7 mouse cellular contexts compared by ENCODE assay signal in the genomic region with DNA sequence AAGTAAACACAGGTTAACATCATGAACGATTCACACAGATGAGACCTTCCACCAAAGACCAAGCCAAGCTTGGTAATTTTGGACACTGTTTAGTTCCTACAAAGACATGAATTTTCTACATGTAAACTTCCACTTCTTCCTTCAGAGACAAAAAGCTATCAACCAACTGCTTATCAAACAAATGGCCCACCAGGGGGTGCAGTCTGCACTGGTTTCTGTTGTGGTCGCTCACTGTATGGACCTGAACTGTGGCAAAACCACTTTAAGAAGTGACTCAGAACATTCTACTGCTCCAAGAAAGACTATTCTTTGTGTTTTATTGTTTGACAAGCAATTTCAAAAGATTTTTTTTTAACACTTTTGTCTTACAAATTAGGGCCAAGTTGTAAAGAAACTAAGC.
DNase-seq lines count a peak whose midpoint lies in the region; ATAC-seq and TF ChIP-seq lines count a peak whose summit lies in the region.

No protein-coding gene starts in this region.

- no peak overlapping the region for H3K4me3 ChIP-seq in lung, postnatal 0 days (ENCODE audit: low read depth, low read length)

- no peak overlapping the region for H3K27ac ChIP-seq in lung, postnatal 0 days (ENCODE audit: low read length)

- TF ChIP-seq CTCF in lung, postnatal 0 days (IDR thresholded peaks at IDR 0.05) = peak; percentile 84

- no peak overlapping the region for H3K9ac ChIP-seq in lung, postnatal 0 days (replicated peaks; ENCODE audit: low read depth)

- peak; percentile 69 to 76 for DNase-seq in B cell, adult 2 months
- DNase-seq in c-Kit-positive CD71-negative TER-119-negative erythroid progenitor cells, embryonic 14.5 days (ENCODE audit: low read depth) = peak; percentile 43
- peak; percentile 37 to 72 for DNase-seq in frontal cortex, postnatal 36 days (ENCODE audit: low spot score in 2 of 2)
- DNase-seq in kidney, postnatal 4 days = peak; percentile 89 to 91
- DNase-seq in lung, postnatal 0 days (ENCODE audit: low spot score) = peak; percentile 88
- DNase-seq in spleen, postnatal 10 days (ENCODE audit: low spot score in 2 of 2) = peak; percentile 16 to 71

- H3K4me2 ChIP-seq in lung, postnatal 0 days (replicated peaks; ENCODE audit: low read depth, low read length) = no peak overlapping the region

- no peak for TF ChIP-seq EP300 in lung, postnatal 0 days (IDR thresholded peaks at IDR 0.05)

- peak; percentile 50 for ATAC-seq in CD4-positive, CD25-positive, alpha-beta regulatory T cell, adult 4 months
- peak; percentile 75 for ATAC-seq in lung, postnatal 0 days

- H3K27me3 ChIP-seq in lung, postnatal 0 days (replicated peaks; ENCODE audit: insufficient read depth, low read length) = no peaks in the 10 kb centered on the region

- no peaks in the 10 kb centered on the region; the same call in 1 of the 2 replicates for H3K4me1 ChIP-seq in lung, postnatal 0 days (ENCODE audit: insufficient read depth, low read depth, low read length)

- whole genome bisulfite sequencing in lung, postnatal 0 days = 28% methylated on average over 2 of the region's 2 CpGs

- H3K36me3 ChIP-seq in lung, postnatal 0 days (ENCODE audit: insufficient read depth, low read length) = no peaks in the 10 kb centered on the region

- H3K9me3 ChIP-seq in lung, postnatal 0 days (ENCODE audit: low read length) = no peaks in the 10 kb centered on the region
